Mouse (Mus musculus) granulocyte monocyte progenitor cell, adult 5-6 weeks (primary cell): ENCODE results near the gene Nup88. TPM values are rescaled to one million over a fixed set of nuclear protein-coding genes. Genes with fewer than 3 reads are reported as not detected.
"Not testable (repeated sequence)": the region's sequence is repeated elsewhere in the genome, so short reads cannot be mapped to it uniquely, and the experiment has no call there.

ENCODE experiments used
- ATAC-seq: replicated peaks from 2 replicates; pipeline ENCODE4 v1.8.0; 2016; ENCODE audit warnings: mild to moderate bottlenecking, moderate TSS enrichment, inconsistent platforms; ENCODE audit not compliant: poor library complexity, severe bottlenecking
- total RNA-seq, 2 experiments: library from RNA; stranded (forward) in 1 of 2; stranded (reverse) in 1 of 2; fragments of 200-712, 200-1000 nt in 1 of 2; fragments of >200 nt in 1 of 2; fragmentation: Nextera tagmentation in 1 of 2; gene quantifications; 2 replicates each; pipeline ENCODE4 v1.2.3; 2014 to 2017

Gene Nup88
- total RNA-seq, 2 experiments from 2014 or later, result 102 to 164 TPM

- ATAC-seq, result peak; percentile 53
These were observed 1.1 kb upstream of the Nup88 start for GRCm38 (mm10) chr11:70970560-70971540.

GRCm38 (mm10) chr11:70969271-70969794, 440 bp downstream of the Nup88 start:
- peak; percentile 32 for ATAC-seq

- ATAC-seq, result no peak
These were observed 5.4 kb downstream of the Nup88 start for GRCm38 (mm10) chr11:70964222-70964907.

- no peak for ATAC-seq
These were observed 8.8 kb downstream of the Nup88 start for GRCm38 (mm10) chr11:70960786-70961554.

GRCm38 (mm10) chr11:70954711-70955110, 15.1 kb downstream of the Nup88 start:
- no peak for ATAC-seq

- no peak for ATAC-seq
These were observed 24.6 kb downstream of the Nup88 start for GRCm38 (mm10) chr11:70944935-70945817.

GRCm38 (mm10) chr11:70943651-70944050, 26.1 kb downstream of the Nup88 start:
- no peak for ATAC-seq

GRCm38 (mm10) chr11:70942596-70942995, 27.2 kb downstream of the Nup88 start:
- no peak for ATAC-seq

GRCm38 (mm10) chr11:70935316-70935715, 34.5 kb downstream of the Nup88 start:
- no peak for ATAC-seq

- no peak for ATAC-seq
These were observed 38.3 kb downstream of the Nup88 start for GRCm38 (mm10) chr11:70931461-70931860.

GRCm38 (mm10) chr11:70919524-70919923, 50.2 kb downstream of the Nup88 start:
- no peak for ATAC-seq

- peak; percentile 22; the same call in 1 of the 2 replicates for ATAC-seq
These were observed 51.9 kb downstream of the Nup88 start for GRCm38 (mm10) chr11:70917896-70918295.

- ATAC-seq, result no peak
These were observed 57.9 kb downstream of the Nup88 start for GRCm38 (mm10) chr11:70911920-70912319.

- no peak for ATAC-seq
These were observed 58.5 kb downstream of the Nup88 start for GRCm38 (mm10) chr11:70911323-70911722.

GRCm38 (mm10) chr11:70906681-70907080, 63.1 kb downstream of the Nup88 start:
- ATAC-seq, result no peak

- ATAC-seq, result not testable (repeated sequence)
These were observed 71.6 kb downstream of the Nup88 start for GRCm38 (mm10) chr11:70898182-70898581.

GRCm38 (mm10) chr11:70897680-70898079, 72.1 kb downstream of the Nup88 start:
- peak; percentile 84 for ATAC-seq
